Mouse (Mus musculus): ENCODE results near the gene Efs.
"Not testable (repeated sequence)": the region's sequence is repeated elsewhere in the genome, so short reads cannot be mapped to it uniquely, and the experiment has no call there.

Efs gene

GRCm38 (mm10) chr14:54948781-54949180 lies 22.9 kb upstream of the Efs start:
- no peak for DNase-seq (ENCODE audit: low read depth)

DNA sequence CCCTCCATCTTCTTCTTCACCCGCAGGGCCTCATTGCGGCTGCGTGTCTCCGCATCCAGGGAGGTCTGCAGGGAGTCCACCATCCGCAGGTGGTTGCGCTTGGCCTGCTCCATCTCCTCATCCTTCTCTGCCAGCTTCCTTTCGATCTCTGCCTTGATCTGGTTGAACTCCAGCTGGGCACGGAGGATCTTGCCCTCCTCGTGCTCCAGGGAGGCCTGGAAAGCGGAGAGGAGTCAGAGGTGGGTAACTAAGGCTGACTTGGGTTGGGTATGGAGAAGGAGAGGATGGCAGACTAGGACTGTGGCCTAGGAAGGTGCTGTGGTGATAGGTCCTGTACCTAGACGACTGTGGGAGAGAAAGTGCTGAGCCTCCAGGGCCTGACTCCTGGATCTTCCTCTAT lies 21.1 kb upstream of the Efs start:
- not testable (repeated sequence) for DNase-seq (ENCODE audit: low read depth)

DNA sequence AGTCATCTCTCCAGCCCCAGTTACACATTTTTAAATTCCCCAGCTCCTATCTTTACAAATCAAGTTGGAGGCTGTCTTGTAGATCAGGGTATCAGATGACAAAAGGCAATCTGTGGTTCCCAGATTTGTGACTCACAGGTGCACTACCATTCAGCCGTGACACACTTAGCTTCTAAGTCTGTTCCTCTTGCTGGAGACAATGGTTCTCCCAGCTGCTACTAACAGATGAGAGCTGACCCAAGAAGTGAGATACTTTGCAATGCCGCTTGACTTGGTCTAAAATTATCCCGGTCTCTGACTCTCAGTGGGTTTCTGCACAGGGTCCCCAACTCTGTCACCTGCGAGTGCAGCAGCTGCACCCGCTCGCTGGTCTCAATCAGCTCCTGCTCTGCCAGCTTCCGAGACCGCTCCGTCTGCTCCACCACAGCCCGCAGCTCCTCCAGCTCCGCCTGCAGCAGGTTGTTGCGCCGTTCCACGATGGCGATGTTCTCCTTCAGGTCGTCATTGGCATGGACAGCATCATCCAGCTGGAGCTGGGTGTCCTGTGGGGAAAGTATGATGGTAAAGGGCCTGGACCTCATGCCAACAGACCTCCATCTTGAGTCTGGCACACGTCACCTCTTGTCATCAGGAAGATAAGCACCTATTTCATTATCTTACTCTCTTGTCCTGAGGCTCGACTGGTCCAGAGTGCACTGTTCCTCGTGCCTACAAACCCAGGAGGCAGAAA lies 20.2 kb upstream of the Efs start:
- DNase-seq (ENCODE audit: low read depth) = no peak

DNA sequence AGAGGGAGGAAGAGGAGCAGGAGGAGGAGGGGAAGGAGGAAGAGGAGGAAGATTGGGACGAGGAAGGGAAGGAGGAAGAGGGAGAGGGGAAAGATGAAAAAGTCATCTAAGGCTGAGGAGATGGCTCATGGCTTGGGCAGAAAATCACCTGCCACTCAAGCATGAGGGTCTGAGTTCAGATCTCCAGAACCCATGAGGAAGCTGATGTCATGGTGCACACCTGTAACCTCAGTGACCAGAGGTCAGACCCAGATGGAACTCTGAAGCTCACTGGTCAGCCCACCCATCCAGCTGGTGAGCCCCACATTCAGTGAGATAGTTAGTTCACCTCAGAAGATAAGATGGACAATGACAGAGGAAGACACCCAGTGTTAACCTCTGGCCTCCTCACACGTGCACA lies 19.0 kb upstream of the Efs start:
- no peak for DNase-seq (ENCODE audit: low read depth)

DNA sequence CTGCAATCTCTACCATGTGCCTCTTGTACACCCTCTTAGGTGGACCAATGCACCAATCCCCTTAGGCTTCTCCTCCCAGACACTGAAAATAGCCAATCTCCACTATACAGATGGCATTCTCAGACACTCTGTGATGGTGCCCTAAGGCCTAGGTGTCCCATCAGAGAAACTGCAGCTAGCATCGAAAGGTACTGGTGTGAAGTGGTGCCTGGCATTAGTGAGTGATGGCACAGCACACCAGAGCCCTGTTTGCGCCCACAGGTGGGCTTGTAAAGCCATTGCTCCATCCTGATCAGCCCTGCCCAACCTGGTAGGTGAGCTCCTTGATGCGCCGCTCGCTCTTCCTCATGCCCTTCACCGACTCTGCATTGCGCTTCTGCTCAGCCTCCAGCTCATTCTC lies 18.0 kb upstream of the Efs start:
- DNase-seq (ENCODE audit: low read depth) = no peak

DNA sequence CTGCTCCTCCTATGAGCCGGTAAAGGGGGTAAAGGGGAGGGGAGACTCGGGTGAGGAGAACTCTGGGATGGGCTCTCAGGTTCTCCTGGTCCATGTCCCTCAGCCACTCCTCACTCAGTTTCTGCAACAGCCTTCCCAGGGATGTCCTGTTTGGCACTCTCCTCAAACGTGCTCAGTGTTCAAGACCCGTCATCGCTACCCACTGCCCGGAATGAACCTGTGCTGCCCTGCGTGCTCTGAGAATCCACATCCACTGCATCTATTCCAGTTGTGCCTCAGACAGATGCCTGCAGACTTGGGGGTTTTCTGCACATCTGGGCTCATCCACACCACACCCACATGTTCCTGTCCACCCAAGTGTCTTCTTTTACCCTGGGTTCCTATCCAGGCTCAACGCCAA lies 16.6 kb upstream of the Efs start:
- DNase-seq (ENCODE audit: low read depth) = no peak

DNA sequence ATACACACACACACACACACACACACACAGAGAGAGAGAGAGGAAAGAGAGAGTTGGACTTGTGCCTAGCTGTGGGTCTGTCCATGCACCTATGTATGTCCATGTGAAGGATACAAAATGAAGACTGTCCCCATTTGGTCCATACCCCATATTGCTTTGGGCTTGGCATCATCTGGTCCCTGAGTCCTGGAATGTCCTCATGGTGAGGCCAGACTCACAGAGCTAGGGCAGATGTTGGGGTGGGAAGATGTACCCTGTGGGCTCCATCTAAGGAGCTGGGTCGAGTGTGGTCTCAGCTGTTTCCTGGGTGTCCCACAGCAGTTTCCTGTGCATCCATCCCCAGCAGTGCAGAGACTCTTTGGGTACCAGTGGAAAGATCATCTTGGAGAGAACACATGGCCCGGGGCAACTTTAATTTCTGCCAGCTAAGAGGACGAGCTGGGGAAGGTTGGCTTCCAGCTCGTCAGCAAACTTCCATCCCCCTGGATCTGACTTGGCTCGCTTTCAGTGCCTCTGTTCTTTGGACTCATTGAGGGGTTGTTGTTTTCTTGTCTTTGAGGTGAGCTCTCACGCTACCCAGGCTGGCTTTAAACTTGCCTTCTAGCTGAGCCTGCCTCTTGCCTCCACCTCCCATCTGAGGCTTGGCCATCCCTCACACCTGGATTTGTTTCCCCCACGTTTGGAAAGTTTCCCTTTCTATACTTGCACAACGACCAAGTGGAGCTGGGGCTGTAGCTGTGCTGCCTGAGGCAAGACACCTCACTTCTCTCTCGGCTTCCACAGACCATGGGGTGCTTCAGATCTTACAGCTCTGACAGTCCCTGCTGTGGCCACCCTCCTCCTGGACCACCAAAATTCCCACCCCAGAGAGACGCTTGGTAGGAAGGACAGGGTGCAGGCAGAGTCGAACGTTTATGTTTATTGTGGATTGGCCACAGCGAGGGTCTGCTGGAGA lies 15.4 kb upstream of the Efs start:
- DNase-seq (ENCODE audit: low read depth) = no peak

- DNase-seq (ENCODE audit: low read depth) = no peak
These were observed 14.2 kb upstream of the Efs start for GRCm38 (mm10) chr14:54940176-54940530.

DNA sequence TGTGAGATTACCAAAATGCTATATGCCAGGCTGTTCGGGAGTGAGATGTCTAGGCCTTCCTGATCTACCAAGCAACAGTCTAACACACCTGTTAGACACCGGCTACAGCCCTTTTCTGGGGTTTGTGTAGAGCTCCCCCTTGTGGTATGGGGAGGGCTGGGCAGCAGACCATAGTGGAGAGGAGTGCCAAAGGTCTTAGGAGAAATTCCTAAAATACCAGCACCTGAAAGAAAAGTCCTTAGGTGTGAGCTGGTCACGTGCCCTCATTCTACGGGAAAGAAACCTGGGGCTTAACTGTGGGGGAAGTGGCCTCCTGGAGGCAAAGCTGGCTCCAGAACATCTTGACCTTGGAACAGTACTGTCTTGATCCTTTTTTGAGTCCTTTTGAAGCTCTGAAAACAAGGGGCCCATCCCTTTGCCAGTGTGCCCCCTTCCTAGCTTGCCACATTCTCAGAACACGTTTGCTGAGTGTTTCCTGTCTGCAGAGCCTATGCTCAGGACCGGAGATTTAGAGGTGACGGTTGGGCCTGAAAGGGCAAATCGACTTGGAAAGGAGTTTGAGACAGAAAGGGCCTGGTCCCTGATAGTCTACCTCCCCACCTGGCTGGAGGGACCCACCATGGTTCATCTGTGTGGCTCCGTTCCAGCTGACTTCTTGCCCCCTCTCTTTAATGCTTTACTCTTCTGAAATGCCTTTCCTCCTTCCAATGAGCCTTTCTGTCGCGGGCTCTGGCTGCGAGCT lies 13.7 kb upstream of the Efs start:
- DNase-seq (ENCODE audit: low read depth) = peak; percentile 74

GRCm38 (mm10) chr14:54938431-54939219 lies 12.7 kb upstream of the Efs start:
- DNase-seq (ENCODE audit: low read depth) = no peak

GRCm38 (mm10) chr14:54937361-54938182 lies 11.6 kb upstream of the Efs start:
- DNase-seq (ENCODE audit: low read depth) = no peak

DNA sequence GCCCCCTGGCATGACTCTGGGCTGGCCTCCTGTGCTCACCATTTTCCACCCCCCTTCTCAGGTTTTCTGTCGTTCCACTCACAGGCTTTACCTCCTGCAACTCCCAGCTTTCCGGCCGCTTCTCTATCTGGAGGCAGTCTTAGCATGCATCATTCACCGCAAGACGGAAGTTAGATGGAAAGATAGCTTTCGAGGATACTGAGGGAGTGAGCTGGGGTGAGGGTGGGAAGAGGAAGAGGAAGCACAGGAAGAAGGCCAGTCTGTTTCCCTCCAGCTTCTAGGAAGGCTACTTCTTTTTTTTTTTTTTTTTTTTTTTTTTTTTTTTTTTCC lies 10.9 kb upstream of the Efs start:
- DNase-seq (ENCODE audit: low read depth) = no peak

DNA sequence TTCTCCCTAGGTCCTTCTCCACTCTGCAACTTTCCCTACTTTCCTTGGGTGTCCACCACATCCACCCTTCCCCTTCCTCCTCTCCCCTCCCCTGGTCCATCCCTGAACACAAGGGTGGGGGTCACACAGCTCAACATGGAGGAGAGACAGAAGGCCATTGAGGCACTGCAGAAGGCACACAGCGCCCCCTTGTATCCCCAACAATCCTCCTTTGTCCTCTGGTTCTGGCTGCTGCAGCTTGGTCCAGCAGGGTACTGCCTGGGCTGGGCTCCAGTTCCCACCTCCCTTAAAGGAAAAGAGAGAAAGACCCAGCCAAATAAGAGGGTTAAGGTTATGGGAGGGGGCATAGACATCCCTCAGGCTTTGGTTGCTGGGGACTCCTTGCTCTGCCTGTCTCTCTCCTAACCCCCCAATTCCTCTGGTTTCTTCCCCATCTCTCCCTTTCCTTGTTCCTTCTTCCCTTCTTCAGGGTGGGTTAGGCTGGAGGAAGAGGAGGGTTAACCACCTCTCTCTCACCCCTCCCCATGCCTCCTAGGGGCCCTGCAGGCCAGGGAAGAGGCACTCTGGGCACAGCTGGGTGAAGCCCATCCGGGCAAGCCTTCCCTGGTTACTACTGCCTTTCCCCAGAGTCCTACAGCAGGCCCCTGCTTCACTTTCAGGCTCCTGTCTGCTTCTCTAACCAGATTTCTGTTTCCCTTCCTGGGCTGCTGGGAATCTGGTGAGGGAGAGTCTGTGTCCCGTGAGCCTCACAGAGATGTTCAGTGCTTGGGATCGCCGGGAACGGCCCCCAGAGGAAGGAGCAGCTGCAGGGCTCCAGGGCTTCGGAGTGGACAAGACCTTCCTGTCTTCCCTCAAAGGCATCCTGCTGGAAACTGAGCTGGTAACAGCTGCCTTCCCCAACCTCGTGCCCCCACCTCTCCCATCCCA lies 10.2 kb upstream of the Efs start, which contains the start of gene Cmtm5:
TSS of gene Cmtm5 (plus strand) at position 358 of the 927 bp plus-strand sequence.
- DNase-seq (ENCODE audit: low read depth) = no peak

DNA sequence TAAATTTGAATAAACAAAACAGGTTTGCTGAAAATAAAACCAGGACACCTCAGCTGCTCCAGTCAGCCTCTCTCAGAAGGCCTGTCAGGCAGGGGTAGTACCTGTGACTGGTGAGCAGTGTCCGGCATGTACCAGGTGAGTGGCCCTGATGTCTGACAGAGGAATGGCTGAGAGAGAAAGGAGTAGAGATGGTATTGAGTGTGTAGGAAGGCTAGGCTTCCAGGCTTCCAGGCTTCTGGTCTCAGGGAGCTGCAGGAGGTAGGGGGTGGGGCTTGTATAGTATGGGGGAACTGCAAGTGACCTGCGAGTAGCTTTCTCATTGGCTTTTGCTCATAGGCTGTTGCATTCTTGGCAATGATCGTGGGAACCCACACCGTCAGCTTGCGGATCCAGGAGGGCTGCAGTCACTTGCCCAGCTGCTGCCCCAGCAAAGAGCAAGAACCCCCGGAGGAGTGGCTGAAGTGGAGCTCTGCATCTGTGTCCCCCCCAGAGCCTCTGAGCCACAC lies 6.8 kb upstream of the Efs start, which contains the start of gene Il25:
TSS of gene Il25 (plus strand) at position 51 of the 506 bp plus-strand sequence.
- no peak for DNase-seq (ENCODE audit: low read depth)

DNA sequence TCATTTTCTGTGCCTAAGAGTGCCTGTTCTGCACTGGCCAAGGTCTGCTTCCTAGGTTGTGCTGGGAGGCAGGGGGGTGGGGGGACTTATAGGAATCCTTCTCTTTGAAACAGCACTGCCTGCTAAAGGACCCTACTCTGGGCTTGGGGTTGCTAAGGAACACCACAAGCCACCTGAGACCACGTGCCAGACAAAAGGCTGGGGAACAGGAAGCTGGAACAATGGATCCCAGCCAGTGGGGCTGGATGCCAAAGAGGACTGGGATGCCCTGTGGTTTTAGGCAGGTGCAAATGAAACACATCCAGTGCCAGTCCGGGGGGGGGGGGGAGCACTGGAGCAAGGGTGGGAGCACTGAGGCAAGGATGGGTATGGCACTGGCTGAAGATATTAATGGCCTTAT lies 4.5 kb upstream of the Efs start:
- no peak for DNase-seq (ENCODE audit: low read depth)

DNA sequence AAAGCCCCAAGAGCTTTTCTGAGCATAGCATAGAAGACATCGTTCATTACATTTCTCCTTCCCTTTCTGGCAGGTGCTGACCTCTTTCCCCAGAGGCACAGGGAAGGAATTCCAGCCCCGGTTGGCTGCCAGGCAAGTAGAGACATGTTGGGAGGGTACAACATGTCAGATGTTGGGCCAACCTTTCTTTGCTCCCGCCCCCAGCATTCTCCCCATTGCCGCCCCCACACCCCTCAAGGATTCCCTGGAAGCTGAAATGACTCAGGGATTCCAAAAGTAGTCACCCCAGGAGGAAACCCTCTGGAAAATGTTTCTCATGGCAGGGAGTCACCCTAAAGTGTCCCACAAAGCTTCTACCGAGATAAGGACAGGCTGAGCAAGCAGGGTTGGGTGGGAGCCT lies 3.9 kb upstream of the Efs start:
- no peak for DNase-seq (ENCODE audit: low read depth)

DNA sequence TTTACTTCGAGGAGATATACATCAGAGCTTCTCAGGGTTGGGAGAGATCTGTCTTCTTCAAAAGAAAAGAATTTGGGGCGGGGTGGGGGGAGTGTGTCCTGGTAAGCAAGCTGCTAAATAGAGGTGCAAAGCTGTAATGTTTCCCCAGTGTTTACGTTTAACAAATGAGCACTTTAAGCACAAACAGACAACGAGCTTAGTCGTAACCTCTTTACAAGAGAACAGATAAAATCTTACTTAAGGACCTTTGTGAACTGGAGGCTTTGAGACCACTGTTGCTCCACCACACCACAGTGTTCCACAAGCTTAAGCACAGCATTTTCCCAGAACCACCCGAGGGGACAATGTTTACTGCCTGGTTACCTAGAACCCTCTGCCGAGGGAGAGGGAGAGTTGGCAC lies 1.4 kb upstream of the Efs start:
- DNase-seq (ENCODE audit: low read depth) = no peak

GRCm38 (mm10) chr14:54926401-54927158 lies 654 bp upstream of the Efs start:
- DNase-seq (ENCODE audit: low read depth) = no peak

Measured in induced T-regulatory cell, adult 2 months (primary cell).